Mouse (Mus musculus): Measurements from ENCODE around the gene Lpp. TPM values are rescaled to one million over a fixed set of nuclear protein-coding genes. Genes with fewer than 3 reads are reported as not detected.

Lpp gene
- polyA plus RNA-seq, 1 experiment from 2014 or later, result 28.3 TPM

DNA sequence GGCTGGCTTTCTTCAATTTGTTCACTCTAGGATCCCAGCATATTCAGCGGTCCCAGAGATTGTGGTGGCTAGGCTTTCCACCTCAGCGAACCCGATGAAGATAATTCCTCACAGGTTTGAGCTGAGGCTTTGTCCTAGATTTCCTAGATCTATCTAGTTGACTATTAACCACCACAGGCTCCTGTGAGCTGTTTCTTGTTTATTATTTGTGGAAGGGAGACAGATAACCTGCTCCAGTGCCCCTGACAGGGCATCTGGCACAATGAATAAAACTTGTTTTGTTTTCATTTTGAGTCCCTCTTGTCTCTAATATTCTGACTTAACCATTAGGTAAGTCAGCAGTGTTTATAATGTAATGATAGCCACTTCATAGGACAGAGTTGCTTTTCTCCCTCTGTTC lies 5.6 kb downstream of the Lpp start:
- H3K27me3 ChIP-seq, result no peaks in the 10 kb centered on the region
- ChIA-PET POLR2A (interaction anchor here (0.9 kb wide), 1 partner anchor 17 kb away, joined by 4 read pairs; no protein-coding TSS in a partner anchor), CTCF (interaction anchor here (1.4 kb wide), 1 partner anchor 416 kb away, joined by 3 read pairs; no protein-coding TSS in a partner anchor)
- no peak for TF ChIP-seq CTCF (IDR thresholded peaks at IDR 0.05)
- DNase-seq (ENCODE audit: low read depth, low spot score) (no peak), ATAC-seq (peak; percentile 44)
- in situ Hi-C loops (cut with MboI; ENCODE audit: low pct_unique_long_range_greater_than_20kb), result loop anchor here (10.0 to 25.0 kb wide), 4 partner anchors 96 to 863 kb away; partner anchors contain the start of genes Bcl6 and Gm37419

DNA sequence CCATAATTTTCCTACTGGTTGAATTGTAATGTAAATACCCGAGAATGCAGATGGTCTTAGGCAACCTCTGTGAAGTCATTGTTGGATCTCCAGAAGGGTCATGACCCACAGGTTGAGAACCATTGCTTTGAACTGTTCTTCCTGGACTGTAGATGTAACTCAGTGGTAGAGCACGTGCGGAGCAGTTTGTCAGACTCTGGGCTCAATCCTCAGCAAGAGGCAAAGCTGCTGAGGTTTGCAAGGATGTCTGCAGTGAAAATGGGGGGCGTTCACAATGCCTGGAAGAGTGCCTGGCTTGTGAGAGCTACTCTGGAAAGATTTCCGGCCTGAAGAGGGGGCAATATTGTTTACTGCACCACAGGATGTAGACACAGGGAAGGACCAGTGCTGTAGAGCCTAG lies 6.2 kb downstream of the Lpp start:
- no peak for TF ChIP-seq CTCF (IDR thresholded peaks at IDR 0.05)
- ChIA-PET POLR2A (interaction anchor here (0.9 kb wide), 1 partner anchor 16 kb away, joined by 4 read pairs; no protein-coding TSS in a partner anchor), CTCF (interaction anchor here (1.4 kb wide), 1 partner anchor 417 kb away, joined by 3 read pairs; no protein-coding TSS in a partner anchor)
- DNase-seq (ENCODE audit: low read depth, low spot score) (no peak), ATAC-seq (no peak)
- H3K27me3 ChIP-seq, result no peaks in the 10 kb centered on the region
- in situ Hi-C loops (cut with MboI; ENCODE audit: low pct_unique_long_range_greater_than_20kb), result loop anchor here (10.0 to 25.0 kb wide), 4 partner anchors 95 to 863 kb away; partner anchors contain the start of genes Bcl6 and Gm37419

GRCm38 (mm10) chr16:24400776-24401175 lies 7.5 kb downstream of the Lpp start:
- in situ Hi-C loops (cut with MboI; ENCODE audit: low pct_unique_long_range_greater_than_20kb), result no loop called here
- TF ChIP-seq CTCF (IDR thresholded peaks at IDR 0.05), result no peak
- POLR2A ChIA-PET, result no interaction called here
- no peaks in the 10 kb centered on the region for H3K27me3 ChIP-seq
- CTCF ChIA-PET, result no interaction called here
- no peak for ATAC-seq
- no peak for DNase-seq (ENCODE audit: low read depth, low spot score)

- POLR2A ChIA-PET, result no interaction called here
Measured at GRCm38 (mm10) chr16:24402801-24403200, 9.5 kb downstream of the Lpp start.

DNA sequence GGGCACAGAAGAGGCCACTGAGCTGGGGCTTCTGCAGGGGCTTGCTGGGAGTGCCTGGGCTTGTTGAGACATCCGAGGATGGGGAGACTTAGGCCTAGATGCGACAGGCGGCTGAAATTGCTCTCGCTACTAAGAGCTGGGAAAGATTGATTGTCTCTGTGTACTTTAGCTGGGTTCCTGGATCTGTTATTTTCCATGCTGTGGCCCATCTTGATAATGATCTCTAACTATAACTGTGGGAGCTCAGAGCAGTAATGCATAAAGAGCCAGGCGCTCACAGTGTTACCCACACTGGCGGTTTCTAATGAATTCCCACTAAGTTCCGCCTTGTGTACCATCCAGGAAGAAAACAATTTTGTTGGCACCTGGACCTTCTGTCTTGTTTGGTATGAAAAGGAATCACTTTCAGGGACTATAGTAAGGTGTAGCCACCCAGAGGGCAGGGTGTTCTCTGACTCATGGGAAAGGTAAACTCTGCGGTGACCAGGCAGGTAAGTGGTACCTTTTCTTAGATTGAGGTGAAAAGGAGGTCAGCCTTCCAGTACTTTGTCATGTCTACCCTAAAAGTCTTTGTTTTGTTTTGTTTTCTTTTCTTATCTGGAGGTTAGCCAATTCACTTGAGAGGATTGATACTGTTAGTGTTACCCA lies 10.6 kb downstream of the Lpp start:
- CTCF ChIA-PET, result interaction anchor here (1.5 to 1.9 kb wide), 2 partner anchors 29 to 30 kb away, joined by 6 to 7 read pairs; no protein-coding TSS in a partner anchor
- no peaks in the 10 kb centered on the region for H3K27me3 ChIP-seq
- in situ Hi-C loops (cut with MboI; ENCODE audit: low pct_unique_long_range_greater_than_20kb), result no loop called here
- no peak for DNase-seq (ENCODE audit: low read depth, low spot score)
- ATAC-seq, result no peak
- TF ChIP-seq CTCF (IDR thresholded peaks at IDR 0.05), result no peak
- POLR2A ChIA-PET, result no interaction called here

More at GRCm38 (mm10) chr16:24402801-24403200, 9.5 kb downstream of the Lpp start:
- no peak for DNase-seq (ENCODE audit: low read depth, low spot score)
- CTCF ChIA-PET, result interaction anchor here (1.5 to 1.9 kb wide), 2 partner anchors 30 to 32 kb away, joined by 6 to 7 read pairs; no protein-coding TSS in a partner anchor
- no peak for ATAC-seq
- TF ChIP-seq CTCF (IDR thresholded peaks at IDR 0.05), result no peak
- no peaks in the 10 kb centered on the region for H3K27me3 ChIP-seq
- in situ Hi-C loops (cut with MboI; ENCODE audit: low pct_unique_long_range_greater_than_20kb), result no loop called here

- DNase-seq (ENCODE audit: low read depth, low spot score), result no peak
- TF ChIP-seq CTCF (IDR thresholded peaks at IDR 0.05), result no peak
- in situ Hi-C loops (cut with MboI; ENCODE audit: low pct_unique_long_range_greater_than_20kb), result no loop called here
- POLR2A ChIA-PET, result no interaction called here
- no peaks in the 10 kb centered on the region for H3K27me3 ChIP-seq
- no peak for ATAC-seq
- CTCF ChIA-PET, result no interaction called here
Measured at GRCm38 (mm10) chr16:24406521-24406920, 13.2 kb downstream of the Lpp start.

GRCm38 (mm10) chr16:24411281-24411680 lies 18.0 kb downstream of the Lpp start:
- DNase-seq (ENCODE audit: low read depth, low spot score), result no peak
- no peak for ATAC-seq
- ChIA-PET CTCF (no interaction called here), POLR2A (no interaction called here)
- no peaks in the 10 kb centered on the region for H3K27me3 ChIP-seq
- in situ Hi-C loops (cut with MboI; ENCODE audit: low pct_unique_long_range_greater_than_20kb), result no loop called here
- TF ChIP-seq CTCF (IDR thresholded peaks at IDR 0.05), result no peak

GRCm38 (mm10) chr16:24412193-24412592 lies 18.9 kb downstream of the Lpp start:
- ATAC-seq (no peak), DNase-seq (ENCODE audit: low read depth, low spot score) (no peak)
- POLR2A ChIA-PET, result interaction anchor here (0.6 kb wide), 1 partner anchor 292 kb away, joined by 3 read pairs; no protein-coding TSS in a partner anchor
- H3K27me3 ChIP-seq, result no peaks in the 10 kb centered on the region
- TF ChIP-seq CTCF (IDR thresholded peaks at IDR 0.05), result no peak
- in situ Hi-C loops (cut with MboI; ENCODE audit: low pct_unique_long_range_greater_than_20kb), result no loop called here
- CTCF ChIA-PET, result no interaction called here

- ChIA-PET POLR2A (no interaction called here), CTCF (no interaction called here)
- DNase-seq (ENCODE audit: low read depth, low spot score) (no peak), ATAC-seq (no peak)
- in situ Hi-C loops (cut with MboI; ENCODE audit: low pct_unique_long_range_greater_than_20kb), result no loop called here
- no peaks in the 10 kb centered on the region for H3K27me3 ChIP-seq
- TF ChIP-seq CTCF (IDR thresholded peaks at IDR 0.05), result no peak
Measured at GRCm38 (mm10) chr16:24413059-24413458, 19.8 kb downstream of the Lpp start.

DNA sequence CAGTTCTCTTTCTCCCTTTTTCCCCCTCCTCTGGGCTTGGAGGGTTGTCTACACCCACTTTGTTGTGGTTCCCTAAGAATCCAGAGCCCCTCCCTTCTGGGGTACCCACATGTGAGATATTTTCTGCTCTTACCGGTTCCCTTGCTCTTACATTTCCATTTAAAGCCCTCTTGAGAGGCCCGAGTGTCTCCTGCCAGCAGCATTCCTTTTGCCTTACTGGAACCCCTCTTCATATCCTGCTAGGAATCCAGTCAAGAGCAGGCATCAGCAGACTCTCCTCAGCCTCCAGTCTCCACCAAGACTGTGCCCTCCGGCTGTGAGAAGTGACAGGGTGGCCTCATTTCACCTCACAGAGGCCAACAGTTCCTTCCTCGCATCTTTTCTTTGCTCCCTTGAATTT lies 24.7 kb downstream of the Lpp start:
- no peaks in the 10 kb centered on the region for H3K27me3 ChIP-seq
- no peak for ATAC-seq
- no peak for TF ChIP-seq CTCF (IDR thresholded peaks at IDR 0.05)
- in situ Hi-C loops (cut with MboI; ENCODE audit: low pct_unique_long_range_greater_than_20kb), result no loop called here
- DNase-seq (ENCODE audit: low read depth, low spot score), result no peak
- POLR2A ChIA-PET, result no interaction called here
- CTCF ChIA-PET, result interaction anchor here (0.6 kb wide), 1 partner anchor 12 kb away, joined by 3 read pairs; no protein-coding TSS in a partner anchor

DNA sequence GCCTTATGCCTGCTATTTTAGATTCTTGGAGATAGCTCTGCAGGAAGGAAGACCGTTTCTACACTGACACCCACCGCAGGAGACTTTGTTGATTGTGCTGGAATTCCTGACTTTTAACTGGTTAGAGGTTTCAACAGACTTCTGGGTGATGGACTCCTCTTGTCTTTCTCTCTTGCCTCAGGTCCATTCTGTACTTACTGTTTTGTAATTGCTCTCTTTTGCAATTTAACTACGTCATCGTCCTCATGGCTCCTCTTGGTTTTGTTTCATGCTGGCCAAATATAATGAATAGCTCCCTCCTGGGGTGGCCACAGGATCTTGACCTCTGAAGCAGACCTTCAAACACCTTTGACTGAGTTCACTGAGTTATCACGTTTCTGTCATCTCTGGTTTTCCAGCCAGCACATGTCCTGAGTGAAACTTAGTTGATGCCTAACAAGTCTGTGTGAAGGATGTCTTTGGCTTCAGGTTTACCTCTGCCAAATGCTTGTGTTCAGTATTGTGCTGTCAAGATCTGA lies 27.4 kb downstream of the Lpp start:
- H3K27me3 ChIP-seq, result no peaks in the 10 kb centered on the region
- no peak for DNase-seq (ENCODE audit: low read depth, low spot score)
- ChIA-PET CTCF (no interaction called here), POLR2A (no interaction called here)
- in situ Hi-C loops (cut with MboI; ENCODE audit: low pct_unique_long_range_greater_than_20kb), result no loop called here
- ATAC-seq, result no peak
- TF ChIP-seq CTCF (IDR thresholded peaks at IDR 0.05), result no peak
